Mouse (Mus musculus): ENCODE measurements around the gene Pak6.
"Not testable (repeated sequence)": the region's sequence is repeated elsewhere in the genome, so short reads cannot be mapped to it uniquely, and the experiment has no call there.

Pak6 gene

DNA sequence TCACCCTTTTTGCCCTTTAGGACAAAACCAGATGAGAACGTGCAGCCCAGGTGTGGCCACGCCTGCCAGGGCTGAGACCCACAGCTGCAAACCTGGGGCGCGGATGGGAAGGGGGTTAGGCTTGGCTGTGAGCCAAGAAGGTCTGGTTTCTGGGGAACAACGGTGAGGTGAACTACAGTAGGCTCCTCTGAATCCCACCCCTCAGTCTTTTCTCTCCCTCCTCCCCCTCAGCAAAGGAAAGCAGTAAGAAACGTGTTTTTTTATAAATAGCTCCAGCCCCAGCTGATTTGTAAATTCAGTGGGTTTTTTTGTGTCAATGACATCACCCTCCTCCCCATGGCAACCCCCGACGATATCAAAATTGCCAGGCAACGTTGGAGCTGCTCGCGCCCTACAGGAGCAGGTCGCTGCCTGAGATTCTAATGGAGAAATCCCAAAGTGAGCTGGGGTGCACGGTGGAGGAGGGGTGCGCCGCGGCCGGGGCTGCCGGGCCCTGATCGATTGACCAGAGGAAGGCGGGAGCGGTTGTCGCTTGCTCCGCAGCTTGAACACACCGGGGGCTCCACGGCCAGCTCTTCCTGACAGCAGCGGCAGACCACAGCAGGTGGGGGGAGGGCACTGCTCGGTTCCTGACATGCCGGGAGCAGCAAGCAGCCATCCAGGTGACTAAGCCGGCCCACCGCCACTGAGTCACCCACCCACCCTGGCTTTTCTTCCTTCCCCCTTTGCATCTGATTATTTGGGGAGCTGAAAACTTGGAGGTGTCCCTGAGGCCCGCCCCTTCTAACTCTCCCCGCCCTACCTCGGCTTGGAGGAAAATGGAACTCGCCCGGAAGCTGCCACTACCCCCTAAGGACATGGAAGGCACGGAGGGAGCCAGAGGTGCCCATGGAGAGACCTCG, at the start of gene Pak6:
Gene Pak6 (plus strand): TSS at position 402 of the 902 bp plus-strand sequence.
- no peak for DNase-seq

DNA sequence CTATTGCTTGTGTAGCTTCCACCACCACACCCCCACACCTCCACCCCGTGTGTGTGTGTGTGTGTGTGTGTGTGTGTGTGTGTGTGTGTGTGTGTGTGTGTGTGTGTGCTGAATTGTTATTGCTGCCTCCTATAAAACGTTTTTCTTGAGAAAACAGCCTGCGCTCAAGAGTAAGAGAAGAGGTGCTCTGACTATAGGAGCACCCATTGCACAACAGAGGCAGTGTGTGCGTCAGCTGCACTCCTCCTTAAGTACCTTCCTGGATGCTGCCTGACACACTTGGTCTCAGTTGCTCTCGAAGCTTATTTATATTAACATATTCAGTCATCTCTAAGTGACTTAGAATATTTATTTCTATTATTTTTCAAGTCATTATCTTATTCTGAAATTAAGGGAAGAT, 45.1 kb upstream of the Pak6 start:
- peak; percentile 61 to 65 for DNase-seq

DNA sequence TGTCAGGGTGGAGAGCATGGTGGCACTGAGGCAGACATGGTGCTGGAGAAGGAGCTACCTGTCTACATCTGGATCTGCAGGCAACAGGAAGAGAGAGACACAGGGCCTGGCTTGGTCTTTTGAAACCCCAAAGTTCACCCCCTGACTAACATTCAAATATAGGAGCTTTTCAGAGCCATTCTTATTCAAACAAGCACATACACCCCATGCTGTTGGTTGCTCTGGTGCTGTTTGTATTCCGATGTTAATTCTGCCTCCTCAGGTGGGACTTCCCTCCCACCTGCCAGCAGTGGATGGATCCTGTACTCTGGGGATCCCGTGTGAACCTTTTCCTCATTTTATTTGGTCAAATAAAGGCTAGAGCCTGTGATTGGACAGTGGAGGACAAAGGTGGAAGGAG, 43.0 kb upstream of the Pak6 start:
- no peak for DNase-seq

DNA sequence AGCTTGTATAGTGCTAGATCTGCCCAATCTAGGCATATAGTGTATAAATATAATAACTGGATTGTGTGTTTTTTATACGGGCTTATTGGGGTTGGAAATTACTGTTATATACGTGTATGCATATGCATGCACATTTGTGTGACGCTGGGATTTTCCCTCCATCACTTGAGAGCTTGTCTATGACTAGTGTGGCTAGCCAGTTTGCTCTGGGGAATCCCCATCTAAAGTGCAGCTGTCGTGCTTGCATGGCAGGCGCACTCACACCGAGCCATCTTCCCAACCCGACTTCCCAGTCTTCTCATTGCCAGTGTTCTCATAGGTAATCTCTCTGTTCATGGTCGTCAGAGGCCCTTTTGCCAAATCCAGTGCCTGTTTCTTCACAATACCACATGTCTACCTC, 42.5 kb upstream of the Pak6 start:
- DNase-seq, result no peak

DNA sequence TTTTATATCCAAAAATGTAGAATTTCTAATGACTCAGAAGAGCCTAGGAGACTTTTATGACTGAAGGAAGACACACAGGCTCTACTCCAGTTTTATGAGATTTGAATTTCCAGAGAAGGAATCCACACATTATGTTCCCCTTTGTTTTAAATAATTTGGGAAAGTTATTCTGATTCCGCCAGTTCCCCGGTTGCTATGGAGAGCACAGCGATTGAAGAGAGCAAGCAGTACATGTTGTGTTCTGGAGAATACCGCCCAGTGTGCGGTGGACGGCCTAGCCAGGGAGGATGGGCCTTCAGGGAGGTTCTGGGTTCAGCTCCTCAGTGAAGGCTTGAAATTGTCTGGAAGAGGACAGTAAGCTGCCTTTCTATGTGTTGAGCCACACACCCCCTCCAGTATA, 33.8 kb upstream of the Pak6 start:
- no peak for DNase-seq

DNA sequence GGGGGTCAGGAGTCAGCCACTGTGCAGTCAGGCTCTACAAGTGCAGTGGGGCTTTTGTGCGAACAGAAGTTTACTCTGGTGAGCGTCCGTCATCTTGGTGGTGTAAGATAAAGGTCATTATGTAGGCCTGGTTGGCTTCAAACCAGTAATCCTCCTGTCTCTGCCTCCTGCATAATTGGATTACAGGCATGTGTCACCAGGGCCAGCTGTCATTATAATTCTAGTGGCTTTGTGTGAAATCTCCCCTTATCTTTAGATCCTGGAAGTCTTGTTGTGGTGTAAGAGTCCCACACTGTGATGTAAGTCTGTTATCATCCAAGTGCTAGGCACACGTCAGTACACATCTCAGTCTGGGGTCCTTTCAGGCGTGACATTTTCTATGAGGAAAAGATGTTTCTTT, 29.7 kb upstream of the Pak6 start:
- DNase-seq, result no peak

DNA sequence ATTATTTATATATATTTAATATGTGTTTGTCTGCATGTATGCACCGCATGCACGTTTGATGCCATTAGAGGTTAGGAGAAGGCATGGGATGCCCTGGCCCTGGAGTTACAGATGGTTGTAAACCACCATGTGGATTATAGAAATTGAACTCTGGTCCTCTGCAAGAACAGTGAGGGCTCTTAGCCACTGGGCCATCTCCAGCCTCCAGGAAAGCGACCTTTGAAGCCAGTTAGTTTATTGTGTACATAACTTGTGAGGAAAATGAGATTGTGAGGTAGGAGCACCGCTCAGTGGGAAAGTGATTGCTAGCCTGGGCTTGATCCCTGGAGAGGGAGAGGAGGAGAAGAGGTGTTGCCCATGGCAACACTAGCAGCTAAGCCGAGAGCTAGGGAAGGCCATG, 25.8 kb upstream of the Pak6 start:
- no peak for DNase-seq

DNA sequence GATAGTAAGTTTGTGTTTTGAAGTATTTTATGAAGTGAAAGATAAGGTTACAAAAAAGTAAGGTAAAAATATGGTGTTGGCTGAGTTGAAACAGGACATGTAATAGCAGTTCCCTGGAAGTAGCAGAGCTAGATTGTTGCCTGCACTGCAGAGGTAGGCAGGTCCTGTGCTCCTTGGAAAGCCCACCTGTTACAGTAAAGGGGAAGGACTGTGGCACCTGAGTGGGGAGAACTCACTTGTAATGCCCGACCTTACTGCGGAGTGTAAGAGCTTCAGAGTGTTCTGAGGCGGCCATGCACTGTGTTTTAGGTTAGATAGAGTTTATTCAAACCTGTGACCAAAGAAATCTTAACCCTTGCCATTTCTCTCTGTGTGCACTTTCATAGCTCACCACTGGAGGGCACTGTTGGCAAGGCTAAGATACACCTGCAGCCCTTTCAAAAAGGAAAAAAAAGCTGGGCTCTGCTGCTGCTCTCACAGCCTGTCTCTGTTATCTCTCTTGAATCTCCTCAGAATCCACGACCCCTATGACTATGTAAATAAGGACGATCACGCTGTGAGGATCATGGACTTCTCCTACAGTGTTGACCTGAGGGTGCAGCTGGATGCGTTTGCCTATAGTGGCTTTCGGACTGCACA, 25.1 kb upstream of the Pak6 start:
- peak; percentile 60 to 65 for DNase-seq

DNA sequence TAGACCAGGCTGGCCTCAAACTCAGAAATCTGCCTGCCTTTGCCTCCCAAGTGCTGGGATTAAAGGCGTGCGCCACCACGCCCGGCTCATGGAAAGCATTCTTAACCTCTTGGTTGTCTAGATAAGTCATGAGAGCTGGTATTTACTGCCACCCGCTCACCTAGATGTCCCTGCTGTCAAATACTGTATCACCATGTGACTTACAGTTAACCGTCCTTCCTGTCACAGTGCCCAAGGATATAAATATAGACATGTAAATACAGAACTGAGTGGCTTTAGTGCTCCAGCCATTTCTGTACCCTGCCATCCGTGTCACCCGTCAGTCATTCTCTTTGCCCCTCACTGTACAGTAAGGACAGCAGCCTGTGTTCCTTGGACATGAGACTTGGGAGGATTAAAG, 24.4 kb upstream of the Pak6 start:
- DNase-seq, result no peak

DNA sequence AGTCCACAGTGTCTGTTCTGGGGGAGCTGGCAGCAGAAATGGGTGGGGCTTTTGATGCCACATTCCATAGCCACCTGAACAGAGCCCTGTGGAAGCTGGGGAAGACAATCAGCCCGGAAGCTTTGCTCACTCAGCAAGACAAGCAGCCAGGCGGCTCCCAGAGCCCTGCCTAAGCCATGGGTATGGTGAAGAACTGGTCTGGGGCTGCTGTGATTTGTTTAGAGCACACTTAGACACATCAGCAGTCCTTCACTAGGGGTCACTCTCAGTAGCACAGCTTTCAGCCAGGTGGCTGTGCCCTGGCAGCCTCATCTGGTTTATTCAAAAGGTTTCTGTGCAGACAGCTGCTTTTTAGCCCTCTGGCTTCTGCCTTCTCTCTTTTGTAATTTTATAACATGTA, 22.0 kb upstream of the Pak6 start:
- DNase-seq, result no peak

DNA sequence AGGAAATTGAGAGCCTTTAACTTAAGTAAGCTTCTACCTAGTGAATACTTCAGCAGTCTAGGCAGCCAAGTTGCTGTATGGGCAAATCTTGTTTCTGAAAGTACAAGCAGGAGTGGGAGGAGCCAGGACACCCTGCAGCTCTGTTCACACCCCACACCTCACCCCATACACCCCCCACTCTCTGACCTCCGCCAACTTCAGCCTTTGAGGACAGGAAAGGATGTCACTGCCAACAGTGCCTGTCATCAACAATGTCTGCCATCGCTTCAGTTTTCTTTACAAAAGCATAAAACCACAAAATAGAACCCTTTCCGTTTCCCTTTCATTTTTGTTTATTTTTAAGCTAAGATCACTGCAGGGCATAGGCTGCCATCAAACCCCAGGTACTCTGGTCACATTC, 20.7 kb upstream of the Pak6 start:
- DNase-seq, result peak in 1 of 2 experiments; percentile 18

DNA sequence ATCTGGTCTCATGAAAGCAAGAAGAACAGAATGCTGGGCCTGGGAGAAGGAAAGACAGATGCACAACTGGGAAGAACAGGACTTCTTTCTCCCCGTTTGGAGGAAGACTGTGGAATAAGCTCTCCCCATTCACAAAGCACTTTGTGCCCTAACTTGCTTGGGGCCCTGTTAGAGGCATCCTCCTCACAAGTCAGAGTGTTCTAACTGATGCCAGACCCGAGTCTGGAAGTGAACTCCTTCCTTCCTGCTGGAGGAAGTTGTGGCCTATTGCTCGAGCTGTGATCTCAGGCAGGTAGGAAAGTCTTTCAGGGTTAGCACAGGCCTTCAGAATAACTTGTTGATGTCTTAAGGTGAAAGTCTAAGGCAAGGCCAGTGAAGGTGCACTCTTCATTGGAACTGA, 20.2 kb upstream of the Pak6 start:
- no peak for DNase-seq

DNA sequence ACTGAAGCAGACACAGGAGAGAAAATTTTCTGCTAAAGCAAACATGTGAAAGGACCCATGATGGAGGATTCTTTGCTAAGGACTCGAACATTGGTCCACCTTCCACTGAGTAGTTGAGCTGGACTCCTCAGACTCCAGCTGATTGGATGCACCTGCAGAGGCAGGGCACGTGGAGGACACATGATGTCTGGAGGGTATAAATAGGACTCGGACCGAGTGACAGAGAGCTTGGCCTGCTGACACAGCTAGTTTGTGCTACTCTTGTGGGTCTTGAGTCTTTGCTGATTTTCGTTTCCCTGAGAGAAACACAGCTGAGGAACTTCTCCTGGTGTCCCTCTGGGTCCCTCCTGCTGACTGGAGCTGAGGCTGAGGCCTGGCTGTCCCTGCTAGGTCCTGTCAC, 16.4 kb upstream of the Pak6 start:
- DNase-seq, result no peak

DNA sequence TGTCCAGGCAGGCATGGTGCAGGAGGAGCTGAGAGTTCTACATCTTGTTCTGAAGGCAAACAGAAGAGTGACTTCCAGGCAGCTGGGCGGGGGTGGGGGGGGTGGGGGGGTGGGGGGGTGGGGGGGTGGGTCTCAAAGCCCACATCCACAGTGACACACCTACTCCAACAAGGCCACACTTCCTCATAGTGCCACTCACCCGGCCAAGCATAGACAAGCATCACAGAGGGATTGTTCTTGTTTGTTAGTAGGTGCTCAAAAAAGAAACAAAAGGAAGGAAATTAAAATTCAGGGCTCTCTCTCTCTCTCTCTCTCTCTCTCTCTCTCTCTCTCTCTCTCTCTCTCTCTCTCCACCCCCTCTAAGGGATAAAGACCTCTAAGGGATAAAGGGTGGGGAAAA, 12.4 kb upstream of the Pak6 start:
- DNase-seq, result not testable (repeated sequence)

DNA sequence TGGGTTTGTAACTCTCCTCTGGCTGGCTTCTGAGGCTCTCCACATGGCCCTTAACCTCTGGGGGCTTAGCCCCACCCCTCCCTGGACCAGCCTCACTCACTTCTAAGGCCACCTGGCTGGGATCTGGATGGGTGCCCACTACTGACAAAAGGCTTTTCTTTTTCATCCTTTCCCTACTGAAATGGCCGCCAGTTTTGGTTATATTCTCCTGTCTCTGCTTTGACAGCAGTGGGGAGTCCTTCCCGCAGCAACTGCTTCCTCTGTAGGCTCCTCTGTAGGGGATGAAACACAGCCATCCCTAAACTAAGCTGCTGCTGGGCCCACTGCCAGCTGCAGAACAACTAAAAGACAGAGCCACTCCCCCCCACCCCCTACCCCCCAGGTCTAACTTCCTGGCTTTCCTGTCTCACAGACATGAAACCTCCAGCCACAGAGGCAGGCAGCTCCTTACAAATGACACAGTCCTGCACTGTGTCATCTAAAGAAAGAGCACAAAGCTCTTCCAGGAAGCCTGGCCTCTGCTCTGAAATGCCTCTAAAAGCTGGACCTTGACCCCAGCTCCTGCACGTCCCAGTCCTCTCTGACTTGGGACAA, 6.3 kb upstream of the Pak6 start:
- DNase-seq, result no peak

DNA sequence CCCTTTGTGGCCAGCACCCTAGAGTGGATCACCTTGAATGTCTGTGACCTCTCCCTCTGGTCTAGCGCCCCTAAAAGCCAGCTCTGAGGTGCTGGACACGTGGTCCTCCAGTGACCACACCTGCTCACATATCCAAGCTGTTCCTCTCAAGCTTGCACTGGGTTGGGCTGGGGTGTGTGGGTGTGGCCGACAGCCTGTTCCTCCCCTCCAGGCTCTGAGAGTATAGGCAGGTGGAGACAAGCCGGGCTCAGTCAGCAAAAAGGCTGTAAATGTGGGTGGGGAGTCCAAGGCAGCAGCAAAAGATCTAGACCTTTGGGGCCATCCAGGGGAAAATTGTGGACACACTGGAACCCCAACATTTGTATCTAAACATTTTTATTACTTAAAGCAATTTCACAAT, 4.6 kb upstream of the Pak6 start:
- DNase-seq, result peak; percentile 73 to 82

DNA sequence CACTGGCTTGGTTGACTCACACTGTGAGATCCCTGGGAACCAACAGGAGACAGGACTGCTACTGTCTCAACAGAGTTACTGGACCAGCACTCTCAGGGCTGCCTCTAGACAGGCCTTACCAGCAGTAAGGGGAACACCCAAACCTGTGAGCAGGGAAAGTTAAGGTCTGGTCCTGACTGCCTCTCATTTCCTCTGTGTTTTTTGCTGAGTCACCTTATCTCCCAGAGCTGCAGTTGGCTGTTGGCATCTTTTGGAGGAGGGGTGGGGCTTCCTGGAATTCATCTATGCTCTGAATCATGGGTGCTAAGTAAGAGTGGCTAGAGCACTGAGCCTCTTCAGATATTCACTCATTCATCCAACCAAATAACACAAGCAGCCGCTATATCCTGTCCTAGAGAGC, 4.0 kb upstream of the Pak6 start:
- peak; percentile 76 to 79 for DNase-seq

DNA sequence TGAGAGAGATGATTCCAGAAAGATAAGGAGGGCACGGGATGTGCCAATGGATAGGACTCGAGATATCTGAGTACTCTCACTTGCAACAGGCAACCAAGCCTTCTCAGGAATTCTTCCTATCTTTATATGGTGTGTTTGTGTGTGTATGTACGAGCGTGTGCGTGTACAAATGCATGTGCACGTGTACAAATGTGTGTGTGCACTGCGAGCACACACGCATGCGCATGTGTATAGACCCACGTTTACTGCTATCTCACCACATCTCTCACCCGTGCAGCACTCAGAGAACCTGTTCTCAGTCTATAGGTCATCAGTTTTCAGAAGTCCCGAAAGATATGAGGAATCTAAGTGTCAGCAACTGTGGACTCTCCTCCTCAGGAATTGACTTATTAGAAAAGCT, 3.6 kb upstream of the Pak6 start:
- DNase-seq, result no peak

DNA sequence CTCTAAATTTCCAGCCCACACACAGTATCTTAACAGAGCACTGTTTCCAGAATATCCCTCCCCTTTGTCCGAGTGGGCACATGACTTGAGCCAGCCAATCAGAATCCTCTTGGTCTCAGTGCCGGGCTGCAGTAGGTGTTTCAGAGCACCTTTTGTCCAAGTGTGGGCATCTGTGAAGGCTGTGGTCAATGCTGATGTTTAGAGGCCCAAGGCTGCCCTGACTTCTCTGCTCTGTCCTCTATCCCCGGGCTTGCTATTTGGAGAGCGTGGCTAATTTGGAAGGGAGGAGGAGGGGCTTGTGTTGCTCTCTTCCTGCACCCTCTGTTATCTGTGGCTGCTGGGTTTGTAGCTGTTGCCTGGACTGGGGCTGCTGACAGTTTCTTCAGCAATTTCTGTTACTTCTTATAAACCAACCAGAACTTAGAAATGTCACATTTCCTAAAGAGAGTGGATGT, 3.1 kb upstream of the Pak6 start:
- peak; percentile 51 to 64 for DNase-seq

DNA sequence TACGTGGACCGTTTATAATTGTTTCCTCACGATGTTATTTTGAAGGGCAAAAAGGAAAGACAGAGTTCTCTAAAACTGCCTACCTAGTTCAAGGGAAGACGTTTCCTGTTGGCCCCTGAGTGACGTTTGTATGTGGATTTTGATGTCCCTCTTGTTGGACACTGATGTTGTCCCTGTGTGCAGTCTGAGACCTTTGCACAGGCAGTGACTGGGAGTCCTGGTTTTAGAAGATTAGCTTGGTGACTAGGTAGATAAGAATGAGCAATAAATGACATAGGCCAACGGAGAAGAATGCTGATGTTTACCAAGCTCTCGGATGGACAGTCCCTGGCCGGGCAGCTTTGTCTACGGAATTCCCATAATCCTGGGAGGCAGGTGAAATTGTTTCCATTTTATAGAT, 1.2 kb upstream of the Pak6 start:
- DNase-seq, result no peak

DNA sequence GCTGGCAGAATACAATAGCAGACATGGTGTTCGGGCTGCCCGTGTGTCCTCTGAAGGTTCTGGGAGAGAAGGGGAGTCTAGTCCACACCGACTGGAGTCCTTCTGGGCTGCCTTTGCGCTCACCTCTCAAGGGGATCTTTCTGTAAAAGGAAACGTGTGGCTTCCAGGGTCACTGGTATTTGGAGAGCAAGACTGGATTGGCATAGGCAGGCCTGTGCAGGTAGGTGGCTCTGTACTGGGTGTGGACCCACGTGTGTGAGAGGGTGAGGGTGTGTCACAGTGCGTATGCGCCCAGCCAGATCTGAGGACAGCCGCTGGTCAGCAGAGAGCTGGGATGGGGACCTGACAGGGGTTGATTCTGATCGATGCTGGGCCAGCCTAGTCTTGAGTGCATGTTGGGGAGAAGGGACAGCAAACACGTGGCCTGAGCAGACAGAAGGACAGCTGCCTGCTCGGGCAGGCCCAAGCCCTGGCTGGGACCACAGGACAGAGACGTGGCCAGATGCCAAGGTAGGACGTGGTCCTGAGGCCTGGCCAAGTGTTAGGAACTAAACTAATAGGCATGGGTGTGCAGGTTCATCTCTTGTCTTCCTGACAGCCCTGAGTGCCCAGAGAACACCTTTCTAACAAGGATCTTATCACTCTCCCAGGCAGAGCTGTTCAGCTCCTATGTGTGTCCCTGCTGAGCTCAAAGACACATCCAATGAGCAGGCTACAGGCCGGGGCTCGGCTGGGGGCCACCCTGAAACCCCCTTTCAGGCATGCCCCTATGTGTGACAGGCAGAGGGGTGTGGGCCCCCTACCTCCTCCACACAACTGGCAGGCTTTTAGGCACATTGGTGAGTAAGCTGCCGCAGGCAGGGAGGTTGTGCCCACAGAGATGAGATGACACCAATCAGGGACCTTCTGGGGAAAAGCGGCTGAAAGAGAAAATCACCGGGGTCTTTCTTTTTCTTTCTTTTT, 982 bp downstream of the Pak6 start:
- DNase-seq, result peak; percentile 67 to 81

DNA sequence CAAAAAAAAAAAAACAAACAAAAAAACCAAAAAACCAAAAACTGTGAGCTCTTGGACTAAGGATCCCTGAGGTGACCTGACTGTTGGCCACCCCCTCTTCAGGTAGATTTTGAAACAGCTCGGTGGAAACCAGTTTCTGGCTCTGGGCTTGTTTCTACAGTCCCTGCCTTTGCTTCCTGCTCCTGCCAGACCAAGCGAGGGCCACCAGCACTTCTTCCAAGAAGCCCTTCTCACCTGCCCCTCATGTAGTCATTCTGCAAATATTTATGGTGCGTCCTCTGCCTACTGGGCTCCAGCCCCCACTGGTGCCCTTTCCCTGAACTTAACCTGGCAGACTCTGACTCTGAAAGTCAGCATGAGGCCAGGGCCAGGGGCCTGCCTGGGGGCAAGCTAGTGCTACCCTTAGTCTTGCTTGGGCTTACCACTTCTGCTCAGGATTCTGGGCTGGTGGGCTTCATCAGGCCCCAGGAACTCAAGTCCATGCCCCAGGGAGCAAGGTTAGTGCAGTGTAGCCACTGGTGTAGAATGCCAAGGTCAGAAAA, 1.9 kb downstream of the Pak6 start:
- peak; percentile 59 to 73 for DNase-seq
